Mouse (Mus musculus): ENCODE data around the gene Smim5. TPM values are rescaled to one million over a fixed set of nuclear protein-coding genes. Genes with fewer than 3 reads are reported as not detected.

Gene Smim5
- polyA plus RNA-seq (2012; rRNA removed), result 9.2 and 10.1 TPM in 2 replicates

DNA sequence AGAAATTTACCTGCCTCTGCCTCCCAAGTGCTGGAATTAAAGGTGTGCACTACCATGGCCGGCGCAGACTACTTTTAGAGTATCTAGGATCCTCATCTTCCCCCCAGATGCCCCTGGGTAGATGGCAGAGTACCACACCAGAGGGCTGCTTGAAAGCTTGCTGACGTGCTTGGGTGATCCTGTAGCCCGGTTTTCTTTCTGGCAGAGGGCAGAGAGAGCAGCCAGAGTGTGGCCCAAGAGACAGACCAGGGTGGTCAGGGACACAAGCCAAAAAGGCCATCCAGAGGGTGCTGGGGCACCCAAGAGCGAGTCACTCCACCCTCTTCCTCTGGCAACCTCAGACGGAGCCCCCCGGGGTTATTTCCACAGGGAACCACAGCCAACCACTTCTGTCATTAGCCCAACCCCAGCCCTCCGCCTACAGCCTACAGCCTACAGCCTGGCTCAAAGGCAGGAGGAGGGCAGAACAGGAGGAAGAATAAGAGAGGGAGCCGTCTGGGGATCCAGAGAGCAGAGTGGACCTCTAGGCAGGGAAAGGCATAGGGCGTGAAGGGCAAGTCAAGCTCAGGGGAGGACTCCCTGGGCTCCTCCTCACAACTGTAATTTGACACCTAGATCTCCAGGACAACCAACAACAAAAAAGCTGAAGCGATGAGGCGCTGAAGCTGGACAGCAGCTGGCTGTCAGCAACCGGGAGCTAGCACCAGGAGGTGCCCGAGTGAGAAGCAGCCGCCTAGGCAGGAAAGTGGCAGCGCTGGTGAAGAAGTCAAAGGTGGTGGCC, at the start of gene Smim5:
Gene Smim5 (plus strand): TSS at position 481 of the 781 bp plus-strand sequence.

DNA sequence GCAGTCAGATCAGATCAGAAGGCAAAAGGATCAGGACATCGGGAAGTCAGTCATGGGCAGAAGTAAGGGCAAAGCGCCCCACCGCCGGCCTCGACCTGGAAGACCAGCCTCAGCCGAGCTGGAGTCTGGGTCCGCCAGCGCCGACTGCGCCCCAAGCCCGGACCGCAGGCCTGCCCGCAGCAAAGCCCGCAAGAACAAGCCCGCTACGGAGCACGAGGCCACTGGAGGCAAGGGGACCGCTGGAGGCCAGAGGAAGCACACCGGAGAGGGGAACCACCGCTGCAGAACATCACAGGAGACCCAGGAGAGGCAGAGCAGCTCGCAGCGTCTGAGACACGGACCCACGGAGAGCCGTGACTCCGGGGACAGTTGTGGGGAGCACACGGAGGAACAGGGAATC, 41.4 kb upstream of the Smim5 start, which contains the start of gene Myo15b:
Gene Myo15b (plus strand): TSS at position 53 of the 400 bp plus-strand sequence.

DNA sequence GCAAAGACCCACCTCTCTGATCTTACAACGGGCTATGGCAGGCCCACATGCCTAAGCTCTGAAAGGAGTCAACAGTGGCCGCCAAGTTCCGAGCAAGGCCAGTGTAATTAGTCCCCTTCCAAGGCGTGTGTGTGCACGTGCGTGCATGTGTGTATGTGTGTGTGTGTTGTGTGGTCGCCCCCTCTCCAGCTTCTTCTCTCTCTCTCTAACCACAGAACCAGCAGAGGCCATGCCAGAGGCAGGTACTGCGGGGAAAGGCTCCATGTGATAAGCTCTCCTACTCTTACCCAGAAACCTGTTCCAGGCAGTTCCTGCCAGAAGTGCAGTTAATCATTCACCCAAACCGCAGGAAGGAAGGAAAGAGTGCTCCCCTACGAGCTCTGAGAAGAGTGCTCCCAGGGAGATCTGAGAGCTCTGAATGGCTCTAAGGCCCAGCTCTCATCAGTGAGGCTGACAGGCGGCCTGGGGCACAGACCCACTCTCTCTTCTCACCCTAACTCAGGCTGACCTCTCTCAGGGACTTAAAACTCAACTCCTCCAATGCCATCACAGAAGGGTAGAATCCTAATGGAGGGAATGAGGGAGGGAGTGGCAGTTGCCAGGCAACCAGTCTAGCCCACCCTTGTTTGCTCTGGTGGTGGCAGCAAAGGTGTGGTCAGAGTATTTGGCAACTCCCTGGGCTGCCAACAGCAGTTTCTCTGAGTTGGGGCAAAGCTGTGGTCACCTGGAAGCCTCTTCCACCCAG, 12.0 kb downstream of the Smim5 start, which contains the start of gene Smim6:
Gene Smim6 (plus strand): TSS at position 386 of the 745 bp plus-strand sequence.

DNA sequence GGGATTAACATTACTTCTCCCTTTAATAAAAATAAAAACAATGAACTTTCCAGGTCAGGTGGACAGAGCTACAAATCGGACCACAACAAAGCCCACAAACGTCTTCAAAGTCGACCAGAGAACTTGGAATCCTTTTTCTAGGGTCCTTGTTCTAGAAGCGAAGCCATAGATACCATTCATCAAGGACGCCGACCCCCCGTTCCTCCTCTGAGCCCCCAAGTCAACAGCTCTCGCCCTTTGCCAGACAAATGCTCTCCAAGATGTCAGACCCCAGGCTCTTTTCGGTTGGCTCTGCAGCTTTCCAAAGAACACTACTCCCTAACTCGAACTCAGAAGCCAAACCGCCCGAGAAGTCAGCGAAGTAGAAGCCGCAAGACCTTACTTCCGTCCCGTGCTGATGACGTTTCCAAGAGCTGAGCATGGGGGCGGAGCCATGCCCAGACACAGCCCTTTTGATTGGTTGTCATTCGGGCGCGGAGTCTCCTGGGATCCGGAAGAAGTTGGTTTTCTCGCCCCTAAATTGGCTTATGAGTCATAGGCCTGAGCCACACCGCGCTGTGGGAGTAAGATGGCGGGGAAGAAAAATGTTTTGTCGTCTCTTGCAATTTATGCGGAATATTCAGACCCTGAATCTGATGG, 33.5 kb downstream of the Smim5 start, which contains the start of the genes Sap30bp and Recql5:
Gene Sap30bp (plus strand): TSS at position 175 of the 639 bp plus-strand sequence.
Gene Recql5 (minus strand): TSS at position 370 of the 639 bp plus-strand sequence.

Other genes starting within 250 kb of the Smim5 start
- gene Grb2, start 191.4 kb upstream of the Smim5 start, polyA plus RNA-seq (2012; rRNA removed), result 22.1 and 25.3 TPM in 2 replicates
- 7.4 and 8.5 TPM in 2 replicates for gene Tmem94, start 134.5 kb upstream of the Smim5 start, polyA plus RNA-seq (2012; rRNA removed)
- 4.7 and 5.5 TPM in 2 replicates for gene Caskin2, start 86.3 kb upstream of the Smim5 start, polyA plus RNA-seq (2012; rRNA removed)
- 8.9 and 9.4 TPM in 2 replicates for gene Tsen54, start 85.2 kb upstream of the Smim5 start, polyA plus RNA-seq (2012; rRNA removed)
- gene Llgl2, start 75.9 kb upstream of the Smim5 start, polyA plus RNA-seq (2012; rRNA removed), result 23.6 and 26.0 TPM in 2 replicates
- 1.1 and 1.3 TPM in 2 replicates for gene Myo15b, start 41.6 kb upstream of the Smim5 start, polyA plus RNA-seq (2012; rRNA removed)
- gene Smim6, start 12.1 kb downstream of the Smim5 start, polyA plus RNA-seq (2012; rRNA removed), result 0.96 and 1.1 TPM in 2 replicates
- gene Sap30bp, start 33.3 kb downstream of the Smim5 start, polyA plus RNA-seq (2012; rRNA removed), result 18.6 and 21.1 TPM in 2 replicates
- gene Recql5, start 33.5 kb downstream of the Smim5 start, polyA plus RNA-seq (2012; rRNA removed), result 6.0 and 6.8 TPM in 2 replicates
- 0.21 and 0.23 TPM in 2 replicates for gene Itgb4, start 74.7 kb downstream of the Smim5 start, polyA plus RNA-seq (2012; rRNA removed)
- gene Galk1, start 112.8 kb downstream of the Smim5 start, polyA plus RNA-seq (2012; rRNA removed), result 104 TPM in 2 replicates
- gene H3f3b, start 128.0 kb downstream of the Smim5 start, polyA plus RNA-seq (2012; rRNA removed), result 210 and 217 TPM in 2 replicates
- 9.9 and 13.0 TPM in 2 replicates for gene Unk, start 130.4 kb downstream of the Smim5 start, polyA plus RNA-seq (2012; rRNA removed)
- 9.5 and 10.8 TPM in 2 replicates for gene Unc13d, start 178.0 kb downstream of the Smim5 start, polyA plus RNA-seq (2012; rRNA removed)
- 48.7 and 52.4 TPM in 2 replicates for gene Wbp2, start 187.0 kb downstream of the Smim5 start, polyA plus RNA-seq (2012; rRNA removed)
- 8.2 and 8.4 TPM in 2 replicates for gene Trim47, start 227.2 kb downstream of the Smim5 start, polyA plus RNA-seq (2012; rRNA removed)
- gene Trim65, start 231.2 kb downstream of the Smim5 start, polyA plus RNA-seq (2012; rRNA removed), result 2.0 and 2.3 TPM in 2 replicates
- 18.9 and 19.5 TPM in 2 replicates for gene Mrpl38, start 238.9 kb downstream of the Smim5 start, polyA plus RNA-seq (2012; rRNA removed)

All from liver, embryonic 18 days (tissue).